7 mouse cellular contexts compared by ENCODE assay signal in genomic region chr3:103020943-103021638, GRCm38 (mm10). TPM values are rescaled to one million over a fixed set of nuclear protein-coding genes. Genes with fewer than 3 reads are reported as not detected.
DNase-seq lines count a peak whose midpoint lies in the region; ATAC-seq lines count a peak whose summit lies in the region.

No protein-coding gene starts in this region.

- peaks cover 18% of the 10 kb centered on the region for H3K36me3 ChIP-seq in embryonic facial prominence, embryonic 10.5 days (replicated peaks)
- H3K36me3 ChIP-seq in intestine, embryonic 16.5 days (ENCODE audit: control insufficient read depth, insufficient read depth, low read length) = no peaks in the 10 kb centered on the region
- peaks cover 23% of the 10 kb centered on the region for H3K36me3 ChIP-seq in midbrain, embryonic 10.5 days

- WGBS in embryonic facial prominence, embryonic 10.5 days = under 1% methylated on average over 37 of the region's 37 CpGs
- WGBS in intestine, embryonic 16.5 days = under 1% methylated on average over 34 of the region's 37 CpGs
- 1% methylated on average over 34 of the region's 37 CpGs for WGBS in midbrain, embryonic 10.5 days

- intact Hi-C loops in left cerebral cortex, postnatal 36 days (cut with DNase I) = loop anchor here (1.0 kb wide), 1 partner anchor 26 kb away; the partner anchor contains the start of gene Sike1

- H3K9ac ChIP-seq in intestine, embryonic 16.5 days (ENCODE audit: low read depth, low read length) = peak overlapping the region; percentile 99

- H3K4me3 ChIP-seq in embryonic facial prominence, embryonic 10.5 days = peak overlapping the region; percentile 93
- H3K4me3 ChIP-seq in intestine, embryonic 16.5 days (ENCODE audit: low read length) = peak overlapping the region; percentile 90
- peak overlapping the region; percentile 92 for H3K4me3 ChIP-seq in midbrain, embryonic 10.5 days

- peak; percentile 93 for ATAC-seq in intestine, embryonic 16.5 days

- peaks cover 8% of the 10 kb centered on the region for H3K4me1 ChIP-seq in embryonic facial prominence, embryonic 10.5 days
- peaks cover 9% of the 10 kb centered on the region for H3K4me1 ChIP-seq in intestine, embryonic 16.5 days (ENCODE audit: control insufficient read depth, insufficient read depth, low read length)
- peaks cover 9% of the 10 kb centered on the region for H3K4me1 ChIP-seq in midbrain, embryonic 10.5 days

- peak overlapping the region; percentile 66 for H3K4me2 ChIP-seq in intestine, embryonic 16.5 days (ENCODE audit: low read depth, low read length)

- H3K9me3 ChIP-seq in embryonic facial prominence, embryonic 10.5 days = no peaks in the 10 kb centered on the region
- H3K9me3 ChIP-seq in intestine, embryonic 16.5 days (ENCODE audit: control insufficient read depth, low read length) = no peaks in the 10 kb centered on the region
- H3K9me3 ChIP-seq in midbrain, embryonic 10.5 days (replicated peaks) = no peaks in the 10 kb centered on the region

- DNase-seq in adrenal gland, postnatal 14 days = peak; percentile 95
- DNase-seq in embryonic facial prominence, embryonic 10.5 days (ENCODE audit: low spot score) = peak; percentile 95
- peak; percentile 30 for DNase-seq in gonadal fat pad, adult 2 months (ENCODE audit: low read depth)
- peak; percentile 90 to 92 for DNase-seq in left cerebral cortex, postnatal 36 days (ENCODE audit: low spot score in 2 of 2)
- DNase-seq in midbrain, embryonic 10.5 days (ENCODE audit: low spot score) = peak; percentile 93
- DNase-seq in right cerebral cortex, postnatal 4 days = peak; percentile 88

- H3K27me3 ChIP-seq in embryonic facial prominence, embryonic 10.5 days (replicated peaks; ENCODE audit: low read depth, poor library complexity, severe bottlenecking) = no peaks in the 10 kb centered on the region
- no peaks in the 10 kb centered on the region for H3K27me3 ChIP-seq in intestine, embryonic 16.5 days (replicated peaks; ENCODE audit: control insufficient read depth, insufficient read depth, low read length)
- no peaks in the 10 kb centered on the region for H3K27me3 ChIP-seq in midbrain, embryonic 10.5 days (ENCODE audit: low read depth, poor library complexity, severe bottlenecking)

- H3K27ac ChIP-seq in embryonic facial prominence, embryonic 10.5 days (replicated peaks) = peak overlapping the region; percentile 100
- peak overlapping the region; percentile 96 for H3K27ac ChIP-seq in intestine, embryonic 16.5 days (ENCODE audit: low read length)
- H3K27ac ChIP-seq in midbrain, embryonic 10.5 days (replicated peaks) = peak overlapping the region; percentile 100

RNA-seq across cellular contexts. Expression of gene Csde1, which starts 0.9 kb away (rescaled TPM):
- total RNA-seq in adrenal gland, postnatal 14 days (2021) = 342 and 351 TPM in 2 replicates
- polyA plus RNA-seq in embryonic facial prominence, embryonic 10.5 days (2016; fragmentation: Nextera tagmentation; extraction: Ambion mirVana) = 469 and 474 TPM in 2 replicates
- 53.1 and 58.7 TPM in 2 replicates for polyA plus RNA-seq in gonadal fat pad, adult 2 months (2012; rRNA removed)
- polyA plus RNA-seq in intestine, embryonic 16.5 days (2015; fragmentation: Nextera tagmentation; extraction: Ambion mirVana) = 235 and 244 TPM in 2 replicates
- 100 to 1,000 TPM; 233 to 247 TPM for total RNA-seq in left cerebral cortex, postnatal 36 days (2021)
- polyA plus RNA-seq in midbrain, embryonic 10.5 days (2016; fragmentation: Nextera tagmentation; extraction: Ambion mirVana) = 448 and 507 TPM in 2 replicates

RNA-seq across cellular contexts. Expression of gene Sike1, which starts 25.6 kb away (rescaled TPM):
- 67.6 and 81.5 TPM in 2 replicates for total RNA-seq in adrenal gland, postnatal 14 days (2021)
- polyA plus RNA-seq in embryonic facial prominence, embryonic 10.5 days (2016; fragmentation: Nextera tagmentation; extraction: Ambion mirVana) = 55.7 and 57.2 TPM in 2 replicates
- 29.8 and 30.4 TPM in 2 replicates for polyA plus RNA-seq in gonadal fat pad, adult 2 months (2012; rRNA removed)
- polyA plus RNA-seq in intestine, embryonic 16.5 days (2015; fragmentation: Nextera tagmentation; extraction: Ambion mirVana) = 43.4 and 44.9 TPM in 2 replicates
- total RNA-seq in left cerebral cortex, postnatal 36 days (2021) = 10 to 100 TPM; 60.9 to 72.9 TPM
- 81.3 and 92.9 TPM in 2 replicates for polyA plus RNA-seq in midbrain, embryonic 10.5 days (2016; fragmentation: Nextera tagmentation; extraction: Ambion mirVana)

RNA-seq across cellular contexts. Expression of gene Nras, which starts 37.0 kb away (rescaled TPM):
- total RNA-seq in adrenal gland, postnatal 14 days (2021) = 57.4 and 65.0 TPM in 2 replicates
- 139 and 144 TPM in 2 replicates for polyA plus RNA-seq in embryonic facial prominence, embryonic 10.5 days (2016; fragmentation: Nextera tagmentation; extraction: Ambion mirVana)
- 23.1 and 26.1 TPM in 2 replicates for polyA plus RNA-seq in gonadal fat pad, adult 2 months (2012; rRNA removed)
- polyA plus RNA-seq in intestine, embryonic 16.5 days (2015; fragmentation: Nextera tagmentation; extraction: Ambion mirVana) = 76.1 and 76.3 TPM in 2 replicates
- total RNA-seq in left cerebral cortex, postnatal 36 days (2021) = 10 to 100 TPM; 68.0 to 83.4 TPM
- 161 and 170 TPM in 2 replicates for polyA plus RNA-seq in midbrain, embryonic 10.5 days (2016; fragmentation: Nextera tagmentation; extraction: Ambion mirVana)

RNA-seq across cellular contexts. Expression of gene Ampd1, which starts 52.7 kb away (rescaled TPM):
- 0.56 TPM in 1 of 2 replicates, not detected in the other for total RNA-seq in adrenal gland, postnatal 14 days (2021)
- not detected in 2 replicates for polyA plus RNA-seq in embryonic facial prominence, embryonic 10.5 days (2016; fragmentation: Nextera tagmentation; extraction: Ambion mirVana)
- polyA plus RNA-seq in gonadal fat pad, adult 2 months (2012; rRNA removed) = 0.10 and 0.27 TPM in 2 replicates
- polyA plus RNA-seq in intestine, embryonic 16.5 days (2015; fragmentation: Nextera tagmentation; extraction: Ambion mirVana) = 0.11 TPM in 1 of 2 replicates, not detected in the other
- not detected for total RNA-seq in left cerebral cortex, postnatal 36 days (2021)
- polyA plus RNA-seq in midbrain, embryonic 10.5 days (2016; fragmentation: Nextera tagmentation; extraction: Ambion mirVana) = not detected in 2 replicates

RNA-seq across cellular contexts. Expression of gene Nr1h5, which starts 57.2 kb away (rescaled TPM):
- total RNA-seq in adrenal gland, postnatal 14 days (2021) = 0.11 and 0.33 TPM in 2 replicates
- not detected in 2 replicates for polyA plus RNA-seq in embryonic facial prominence, embryonic 10.5 days (2016; fragmentation: Nextera tagmentation; extraction: Ambion mirVana)
- polyA plus RNA-seq in gonadal fat pad, adult 2 months (2012; rRNA removed) = 0.13 and 0.14 TPM in 2 replicates
- polyA plus RNA-seq in intestine, embryonic 16.5 days (2015; fragmentation: Nextera tagmentation; extraction: Ambion mirVana) = 0.15 TPM in 1 of 2 replicates, not detected in the other
- total RNA-seq in left cerebral cortex, postnatal 36 days (2021) = not detected
- polyA plus RNA-seq in midbrain, embryonic 10.5 days (2016; fragmentation: Nextera tagmentation; extraction: Ambion mirVana) = 0.05 and 0.24 TPM in 2 replicates

Comparison
In these comparisons a context has a peak if more than half of its experiments do, and no peak if none do; other contexts are left out.
1. Peak in every context shown above with its lines: DNase-seq, ATAC-seq, H3K4me3 ChIP-seq and H3K27ac ChIP-seq.
2. DNase-seq: peak in every context shown above with its lines; median percentile 95 in adrenal gland, postnatal 14 days; 95 in embryonic facial prominence, embryonic 10.5 days; 93 in midbrain, embryonic 10.5 days; 91 in left cerebral cortex, postnatal 36 days; 88 in right cerebral cortex, postnatal 4 days; 30 in gonadal fat pad, adult 2 months.